Mouse (Mus musculus): ENCODE data around the gene Zpbp.

Gene Zpbp

DNA sequence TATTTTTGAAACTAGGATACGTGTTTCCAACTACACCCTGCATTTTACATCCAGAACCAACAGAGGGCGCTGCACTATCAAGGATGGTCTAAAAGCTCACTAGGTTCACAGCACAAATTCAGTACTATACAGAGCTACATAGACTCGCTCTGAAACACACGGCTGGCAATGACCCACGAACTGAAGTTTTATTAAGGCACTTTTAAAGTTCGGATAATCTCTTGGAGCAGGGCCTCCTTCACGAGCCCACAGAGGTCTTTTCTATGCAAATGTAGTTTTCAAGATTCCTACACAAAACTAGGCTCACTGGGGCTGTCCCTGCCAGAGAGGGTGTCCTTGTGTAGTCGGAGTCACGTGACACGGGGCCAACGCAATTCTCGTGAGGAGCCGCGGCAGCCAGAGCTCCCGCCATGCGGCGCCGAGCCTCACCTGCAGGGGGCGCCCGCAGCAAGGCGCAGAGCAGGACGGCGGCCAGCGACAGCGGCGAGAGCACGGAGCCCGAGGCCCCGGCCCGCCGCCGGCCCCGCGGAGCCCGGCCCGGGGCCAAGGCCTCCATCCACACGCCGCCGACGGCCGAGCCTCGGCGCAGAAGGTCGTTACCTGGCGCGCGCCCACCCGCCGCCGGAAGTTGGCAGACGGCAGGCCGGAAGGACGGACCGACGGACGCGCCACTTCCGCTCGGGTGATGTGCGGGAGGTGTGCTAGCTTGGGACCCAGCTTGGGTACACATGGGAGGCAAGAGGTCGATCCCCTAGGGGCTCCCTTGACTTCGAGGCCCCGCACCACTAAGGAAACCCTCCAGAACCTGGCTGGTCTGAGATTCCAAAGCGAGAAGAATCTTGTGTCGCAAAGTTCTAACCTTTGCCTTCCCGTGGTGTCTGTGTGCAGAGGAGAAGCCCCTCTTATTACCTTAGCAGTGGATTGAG is at the start of gene Zpbp, which contains the start of gene Spata48:
Zpbp (minus strand) TSS at position 774 of the 926 bp plus-strand sequence.
Spata48 (plus strand) TSS at position 460 of the 926 bp plus-strand sequence.
- DNase-seq (ENCODE audit: low read depth, low spot score) = peak; percentile 83

- no peak for DNase-seq (ENCODE audit: low read depth, low spot score)
These were observed 47.2 kb upstream of the Zpbp start for GRCm38 (mm10) chr11:11509413-11509812.

- DNase-seq (ENCODE audit: low read depth, low spot score) = no peak
These were observed 44.0 kb upstream of the Zpbp start for GRCm38 (mm10) chr11:11506187-11506586.

GRCm38 (mm10) chr11:11499944-11500343 is 37.7 kb upstream of the Zpbp start:
- no peak for DNase-seq (ENCODE audit: low read depth, low spot score)

DNA sequence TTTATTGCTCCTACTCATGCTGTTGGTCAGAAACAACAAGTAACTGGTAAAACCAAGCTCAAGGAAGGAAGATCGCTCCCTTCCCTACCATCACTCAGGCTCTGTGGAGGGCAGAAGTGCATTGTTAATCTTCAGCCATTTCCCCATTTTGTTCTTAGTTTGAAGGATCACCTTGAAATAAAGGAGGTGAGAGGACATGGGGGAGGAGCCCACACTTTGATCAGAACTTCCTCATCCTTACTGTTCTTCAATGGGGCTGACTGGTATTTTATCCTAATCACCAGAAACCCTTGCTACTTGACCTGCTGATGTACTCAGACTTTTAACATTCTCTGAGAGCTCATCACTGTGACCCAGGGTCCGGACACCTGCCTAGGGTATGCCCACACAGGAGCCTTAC is 33.5 kb upstream of the Zpbp start:
- DNase-seq (ENCODE audit: low read depth, low spot score) = no peak

- peak; percentile 31 for DNase-seq (ENCODE audit: low read depth, low spot score)
These were observed 29.8 kb upstream of the Zpbp start for GRCm38 (mm10) chr11:11492044-11492443.

GRCm38 (mm10) chr11:11484378-11484777 is 22.2 kb upstream of the Zpbp start:
- no peak for DNase-seq (ENCODE audit: low read depth, low spot score)

GRCm38 (mm10) chr11:11468924-11469323 is 6.7 kb upstream of the Zpbp start:
- DNase-seq (ENCODE audit: low read depth, low spot score) = no peak

DNA sequence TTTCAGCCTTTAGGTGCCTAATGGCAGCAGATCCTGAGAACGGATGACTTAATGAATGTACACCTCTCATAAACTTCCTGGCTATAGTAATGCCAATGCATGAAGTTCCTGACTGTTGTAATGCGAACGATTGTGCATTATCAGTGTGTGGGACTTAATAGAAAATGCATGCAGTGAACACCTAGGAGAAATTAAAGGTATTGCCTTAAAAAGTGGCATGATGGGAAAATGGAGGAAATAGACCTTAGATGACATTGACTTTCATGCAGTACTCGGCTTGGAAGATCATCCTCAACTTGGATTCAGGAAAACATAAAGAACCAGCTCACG is 318 bp upstream of the Zpbp start:
- DNase-seq (ENCODE audit: low read depth, low spot score) = no peak

- no peak for DNase-seq (ENCODE audit: low read depth, low spot score)
These were observed 7.2 kb downstream of the Zpbp start for GRCm38 (mm10) chr11:11455037-11455436.

- no peak for DNase-seq (ENCODE audit: low read depth, low spot score)
These were observed 44.9 kb downstream of the Zpbp start for GRCm38 (mm10) chr11:11417356-11417755.

- DNase-seq (ENCODE audit: low read depth, low spot score) = no peak
These were observed 48.0 kb downstream of the Zpbp start for GRCm38 (mm10) chr11:11414188-11414587.

DNA sequence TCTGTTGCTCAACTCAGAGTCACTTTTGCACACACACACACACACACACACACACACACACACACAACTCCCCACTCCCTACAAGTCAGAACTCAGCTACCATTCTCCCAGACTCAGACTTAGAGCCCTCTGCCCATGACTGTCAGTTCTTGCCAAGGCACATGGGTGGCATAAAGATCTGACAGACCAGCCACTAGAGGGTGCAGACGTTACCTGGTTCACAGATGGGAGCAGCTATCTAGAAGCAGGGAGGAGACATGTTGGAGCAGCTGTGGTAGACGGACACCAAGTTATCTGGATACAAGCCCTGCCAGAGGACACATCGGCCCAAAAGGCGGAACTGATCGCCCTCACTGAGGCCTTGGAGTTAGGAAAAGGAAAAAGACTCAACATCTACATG is 67.5 kb downstream of the Zpbp start:
- DNase-seq (ENCODE audit: low read depth, low spot score) = no peak

DNA sequence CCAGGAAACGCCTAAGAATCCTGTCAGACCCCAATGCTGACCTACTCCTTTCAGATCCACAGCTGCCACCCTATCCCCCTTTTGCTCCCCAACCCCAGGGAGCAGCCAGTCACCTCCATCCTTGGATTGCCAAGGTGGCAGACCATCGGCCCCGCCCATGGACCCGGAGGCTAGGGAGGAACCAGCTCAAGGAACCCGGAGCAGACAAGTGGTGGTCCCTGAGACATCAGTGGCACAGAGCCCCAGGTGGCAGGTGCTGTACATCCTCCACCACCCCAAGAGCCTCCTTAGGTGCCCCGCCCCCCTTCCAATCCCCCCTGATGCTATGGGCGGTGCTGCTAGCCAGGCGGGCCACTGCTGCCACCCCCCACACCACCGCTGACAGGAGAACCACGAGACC is 69.0 kb downstream of the Zpbp start:
- no peak for DNase-seq (ENCODE audit: low read depth, low spot score)

DNA sequence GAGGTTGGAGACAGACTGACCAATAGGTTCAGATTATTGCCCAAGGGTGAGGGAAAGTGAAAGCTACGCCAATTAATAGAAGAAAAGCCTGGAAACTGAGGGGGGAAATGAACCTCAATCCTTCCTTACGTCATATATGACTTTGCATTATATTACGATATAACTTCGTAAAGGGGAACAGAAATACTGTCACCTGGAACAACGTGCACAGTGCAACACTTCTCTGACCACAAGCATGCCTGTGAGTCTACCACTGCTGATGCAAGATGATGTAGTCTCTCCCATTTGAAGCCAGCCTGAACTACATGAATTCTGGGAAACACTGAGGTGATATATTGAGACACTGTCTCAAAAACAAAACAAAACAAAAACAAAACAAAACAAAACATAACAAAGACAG is 90.9 kb downstream of the Zpbp start:
- DNase-seq (ENCODE audit: low read depth, low spot score) = no peak

DNA sequence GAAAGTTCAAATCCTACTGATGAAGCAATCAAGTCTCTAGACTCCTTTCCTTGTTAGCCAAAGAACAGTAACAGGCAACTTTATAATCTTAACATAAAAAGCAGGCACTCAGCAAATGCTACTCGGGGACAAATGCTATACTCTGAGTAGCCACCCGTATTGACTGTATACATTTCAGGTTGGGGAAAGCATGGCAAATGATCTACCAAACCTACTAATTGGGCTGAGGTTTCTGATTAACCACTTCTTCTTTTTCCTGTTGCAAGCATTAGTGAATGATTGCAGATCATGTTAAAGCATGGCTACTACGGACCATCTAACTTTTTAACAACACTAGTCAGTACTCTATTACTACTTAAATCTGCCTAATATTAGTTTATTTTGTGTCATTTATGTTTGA is 178.7 kb downstream of the Zpbp start:
- DNase-seq (ENCODE audit: low read depth, low spot score) = no peak

DNA sequence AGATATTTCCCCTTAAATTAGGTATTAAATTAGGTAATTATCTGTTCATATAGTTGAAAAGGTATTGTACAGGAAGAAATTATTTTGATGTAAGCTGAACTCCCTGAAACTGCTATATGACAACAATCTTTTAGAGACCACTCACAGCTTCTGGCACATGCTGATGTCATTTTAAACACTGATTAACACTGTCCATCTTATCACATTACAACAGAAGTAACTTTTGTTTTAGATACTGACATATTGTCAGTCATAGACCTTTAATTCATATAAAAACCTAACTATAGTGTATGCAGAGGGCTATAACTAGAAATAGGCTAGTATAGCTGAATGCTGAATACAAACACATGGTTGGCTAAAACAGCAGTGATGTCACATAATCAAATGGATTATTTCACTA is 182.1 kb downstream of the Zpbp start:
- DNase-seq (ENCODE audit: low read depth, low spot score) = no peak

GRCm38 (mm10) chr11:11257348-11257747 is 204.9 kb downstream of the Zpbp start:
- no peak for DNase-seq (ENCODE audit: low read depth, low spot score)

GRCm38 (mm10) chr11:11242694-11243377 is 219.4 kb downstream of the Zpbp start:
- no peak for DNase-seq (ENCODE audit: low read depth, low spot score)

DNA sequence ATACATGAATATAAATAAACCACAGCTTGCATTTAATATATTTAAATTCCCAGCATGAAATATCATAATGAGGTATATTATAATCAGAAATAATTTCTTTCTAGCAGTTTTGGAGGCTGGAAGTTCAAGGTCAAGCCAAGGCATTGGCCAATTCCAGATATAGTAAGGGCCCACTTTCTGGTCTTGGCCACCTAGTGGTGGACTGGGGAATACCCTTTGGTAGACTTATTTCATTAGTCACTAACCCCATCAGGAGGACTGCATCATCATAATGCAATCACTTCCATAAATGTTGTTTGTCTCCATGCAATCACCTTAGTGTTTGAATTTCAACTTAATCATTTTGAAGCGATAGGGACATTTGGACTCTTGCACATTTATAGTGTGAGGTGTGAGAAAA is 222.9 kb downstream of the Zpbp start:
- peak; percentile 13 for DNase-seq (ENCODE audit: low read depth, low spot score)
